Mouse (Mus musculus): ENCODE data around the gene Chd6.

- no peak for TF ChIP-seq CTCF (conservative IDR thresholded peaks at IDR 0.05; ENCODE audit: low read length)
- no peak for TF ChIP-seq POU5F1 (IDR thresholded peaks at IDR 0.05; ENCODE audit: borderline replicate concordance, low read length)
- no peak for TF ChIP-seq NANOG (IDR thresholded peaks at IDR 0.05; ENCODE audit: borderline replicate concordance, low read length)
Measured at GRCm38 (mm10) chr2:161108085-161108927, 569 bp downstream of the Chd6 start.
